Mouse (Mus musculus) c-Kit-negative CD71-positive TER-119-positive erythroid progenitor cells, embryonic 14.5 days (primary cell): Measurements from ENCODE around the gene St6galnac5.

ENCODE experiments used
- DNase-seq: peaks from one replicate; pipeline ENCODE4 v3.0.0-alpha.2; 2013; ENCODE audit warnings: low read depth, low spot score

St6galnac5 gene

GRCm38 (mm10) chr3:152950914-152951313, 31.1 kb downstream of the St6galnac5 start:
- no peak for DNase-seq

DNA sequence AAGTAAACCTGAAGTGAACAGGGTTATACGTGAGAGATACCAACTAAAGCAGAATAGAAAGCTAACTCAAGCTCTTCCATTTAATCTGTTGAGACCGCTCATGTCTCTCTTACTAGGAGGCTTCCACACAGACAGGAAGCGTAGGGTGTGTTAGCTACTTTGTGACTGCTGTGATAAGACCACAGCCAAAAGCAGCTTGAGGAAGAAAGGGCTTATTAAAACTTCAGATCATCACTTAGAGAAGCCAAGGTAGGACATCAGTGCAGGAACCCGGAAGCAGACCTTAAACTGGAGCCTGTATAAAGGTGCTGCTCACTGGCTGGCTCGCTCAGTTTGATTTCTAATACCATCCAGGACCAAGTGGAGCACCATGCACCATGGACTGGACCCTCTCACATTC, 31.7 kb downstream of the St6galnac5 start:
- no peak for DNase-seq

- no peak for DNase-seq
Measured at GRCm38 (mm10) chr3:152949233-152949777, 32.7 kb downstream of the St6galnac5 start.

DNA sequence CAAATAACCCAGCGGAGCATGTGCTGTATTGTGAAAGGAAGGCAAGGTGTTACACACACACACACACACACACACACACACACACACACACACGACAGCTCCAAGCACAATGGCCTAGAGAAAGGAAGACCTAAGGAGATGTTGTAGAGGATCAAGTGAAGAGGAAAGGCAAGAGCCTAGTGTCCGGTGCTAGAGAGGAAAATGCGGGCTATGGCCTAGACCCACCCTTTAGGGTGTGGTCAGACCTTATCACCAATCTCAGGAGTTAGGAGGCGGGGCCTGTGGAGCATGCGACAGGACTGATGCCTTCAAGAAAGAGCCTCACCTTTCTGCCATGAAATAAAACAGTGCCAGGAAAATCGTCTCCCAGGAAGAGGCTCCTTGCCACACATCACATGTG, 33.5 kb downstream of the St6galnac5 start:
- no peak for DNase-seq

DNA sequence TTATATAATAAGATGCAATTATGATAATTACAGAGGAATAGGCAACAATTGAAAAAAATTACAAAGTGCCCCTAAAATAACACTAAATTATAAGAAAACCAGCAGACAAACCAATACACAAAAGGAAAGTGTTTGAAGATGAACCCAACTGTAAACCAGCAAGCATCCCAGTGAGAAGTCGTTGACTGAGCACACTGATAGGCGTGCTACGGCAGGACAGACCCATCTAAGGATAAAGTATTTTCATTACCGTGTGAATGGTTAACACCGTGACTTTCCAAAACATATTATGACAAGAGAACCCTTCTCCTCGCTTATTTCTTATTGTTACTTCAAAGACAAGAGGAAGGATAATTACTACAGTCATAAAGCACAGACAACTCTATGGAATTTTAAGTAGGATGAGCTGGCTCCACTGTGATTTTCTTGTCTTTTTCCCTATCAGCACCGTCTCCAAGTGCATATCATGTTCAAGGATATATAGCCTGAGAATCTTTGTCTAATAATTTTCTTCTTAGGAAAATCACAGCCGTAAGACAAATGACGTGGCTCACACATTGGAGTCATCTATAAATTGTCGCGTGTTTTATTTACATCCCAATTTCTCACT, 34.9 kb downstream of the St6galnac5 start:
- DNase-seq, result no peak

GRCm38 (mm10) chr3:152944766-152945165, 37.3 kb downstream of the St6galnac5 start:
- no peak for DNase-seq

- no peak for DNase-seq
Measured at GRCm38 (mm10) chr3:152942985-152943384, 39.1 kb downstream of the St6galnac5 start.

DNA sequence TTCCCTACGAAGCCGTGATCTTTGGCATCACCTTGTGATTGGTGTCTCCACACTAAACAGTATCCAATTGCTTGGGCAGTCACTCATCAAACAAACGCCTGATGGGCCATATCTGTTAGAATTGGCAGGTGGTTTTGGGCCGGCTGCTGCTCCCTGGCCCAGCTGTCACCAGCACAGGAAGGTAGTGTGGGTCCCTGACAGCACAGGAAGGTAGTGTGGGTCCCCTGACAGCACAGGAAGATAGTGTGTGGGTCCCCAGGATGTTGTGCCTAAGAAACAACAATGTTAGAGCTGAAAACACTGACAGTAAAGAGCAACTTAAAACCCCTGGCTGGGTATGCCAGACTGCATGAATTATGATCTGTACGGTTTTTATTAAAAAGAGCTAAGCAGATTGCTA, 40.4 kb downstream of the St6galnac5 start:
- no peak for DNase-seq

DNA sequence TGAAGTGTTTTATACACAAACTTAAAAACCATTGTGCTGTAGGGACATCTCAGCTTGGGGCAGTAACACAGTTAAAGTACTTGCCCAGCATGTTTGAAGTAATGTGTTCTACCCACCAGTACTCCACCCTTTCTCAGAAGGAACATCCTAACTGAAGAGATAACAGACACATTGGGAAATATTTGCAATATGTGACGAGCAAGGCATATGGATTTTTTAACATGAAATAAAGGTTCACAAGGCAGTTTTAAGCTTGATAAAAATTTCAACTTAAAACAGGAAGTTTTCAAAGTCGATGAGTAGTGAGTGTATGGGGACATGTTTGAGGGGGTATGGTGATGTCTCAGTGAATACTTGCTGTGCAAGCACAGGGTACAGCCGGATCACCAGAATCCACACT, 45.7 kb downstream of the St6galnac5 start:
- no peak for DNase-seq

DNA sequence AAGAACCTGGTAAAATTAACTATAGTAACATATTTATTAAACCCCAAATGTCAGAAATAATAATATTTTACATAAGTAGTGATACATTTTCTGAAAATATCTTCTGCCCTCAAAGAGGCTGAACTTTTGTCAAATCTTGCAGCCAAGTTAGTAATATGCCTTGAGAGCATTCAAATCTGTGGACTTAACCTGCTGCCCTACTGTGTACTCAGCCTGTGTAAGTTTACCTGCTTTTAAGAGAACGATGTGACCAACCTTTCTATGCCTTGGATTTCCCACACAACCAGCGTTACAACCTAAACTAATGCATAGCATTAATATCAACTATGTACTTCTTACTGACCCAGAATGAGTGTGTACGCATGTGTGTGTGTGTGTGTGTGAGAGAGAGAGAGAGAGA, 48.3 kb downstream of the St6galnac5 start:
- no peak for DNase-seq

- no peak for DNase-seq
Measured at GRCm38 (mm10) chr3:152932544-152932943, 49.5 kb downstream of the St6galnac5 start.

GRCm38 (mm10) chr3:152932096-152932495, 50.0 kb downstream of the St6galnac5 start:
- no peak for DNase-seq

- DNase-seq, result no peak
Measured at GRCm38 (mm10) chr3:152931354-152931753, 50.7 kb downstream of the St6galnac5 start.

DNA sequence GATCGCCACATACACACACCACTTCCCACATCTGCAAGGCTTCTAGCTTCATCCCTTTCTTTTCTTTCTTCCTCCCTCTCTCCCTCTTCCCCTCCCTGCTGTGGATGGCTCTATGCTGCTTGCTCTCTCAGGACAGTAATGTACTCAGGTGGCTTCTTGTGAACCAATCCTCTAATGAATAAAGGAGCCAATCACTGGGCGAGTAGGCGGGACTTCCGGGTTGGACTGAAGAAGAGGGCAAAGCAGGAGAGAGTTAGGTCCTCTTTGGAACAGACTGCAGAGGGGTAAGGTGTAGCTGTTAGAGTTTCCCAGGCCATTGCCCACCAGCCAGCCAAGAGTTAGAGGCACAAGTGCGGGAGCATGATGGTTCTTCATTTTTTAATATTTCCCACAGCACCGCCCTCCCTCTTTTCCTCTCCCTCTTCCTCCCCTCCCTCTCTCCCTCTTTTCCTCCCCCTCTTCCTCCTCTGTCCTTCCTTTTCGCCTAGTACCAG, 52.2 kb downstream of the St6galnac5 start:
- no peak for DNase-seq

GRCm38 (mm10) chr3:152929256-152929787, 52.7 kb downstream of the St6galnac5 start:
- no peak for DNase-seq

- DNase-seq, result no peak
Measured at GRCm38 (mm10) chr3:152928287-152928975, 53.6 kb downstream of the St6galnac5 start.

DNA sequence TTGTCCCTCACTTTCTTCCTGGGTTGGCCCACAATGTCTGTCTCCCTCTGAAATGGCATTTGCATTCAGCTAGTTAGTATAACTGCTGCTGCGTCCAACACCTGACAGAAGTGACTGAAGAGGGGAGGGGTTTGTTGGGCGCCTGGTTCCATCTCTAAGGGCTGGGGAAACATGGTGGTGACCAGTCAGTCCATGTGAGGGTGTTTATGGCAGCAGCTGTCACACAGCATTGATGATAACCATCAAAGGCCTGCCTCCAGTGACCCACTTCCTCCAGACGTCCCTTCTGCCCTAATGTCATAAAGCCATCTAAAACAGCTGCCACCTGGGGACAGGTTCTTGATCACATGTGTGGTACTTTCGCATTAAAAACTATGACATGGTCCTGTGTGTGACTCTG, 55.9 kb downstream of the St6galnac5 start:
- DNase-seq, result no peak

DNA sequence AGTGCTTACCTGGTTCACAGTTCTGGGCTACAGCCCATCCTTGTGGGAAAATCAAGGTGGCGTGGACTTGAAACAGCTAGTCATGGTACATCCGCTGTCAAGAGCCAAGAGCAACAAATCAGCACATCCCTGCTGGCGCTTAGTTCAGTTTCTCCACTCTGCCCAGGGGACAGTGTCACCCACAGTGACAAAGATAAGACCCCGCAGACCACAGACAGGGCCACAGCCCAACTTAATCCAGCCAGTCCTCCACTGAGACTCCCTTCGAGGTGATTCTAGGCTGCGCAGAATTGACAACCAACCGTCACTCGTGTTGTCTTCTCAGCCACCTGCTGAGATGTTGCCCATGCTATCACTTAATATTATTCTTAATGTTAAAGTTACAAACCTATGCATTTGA, 56.7 kb downstream of the St6galnac5 start:
- DNase-seq, result no peak

DNA sequence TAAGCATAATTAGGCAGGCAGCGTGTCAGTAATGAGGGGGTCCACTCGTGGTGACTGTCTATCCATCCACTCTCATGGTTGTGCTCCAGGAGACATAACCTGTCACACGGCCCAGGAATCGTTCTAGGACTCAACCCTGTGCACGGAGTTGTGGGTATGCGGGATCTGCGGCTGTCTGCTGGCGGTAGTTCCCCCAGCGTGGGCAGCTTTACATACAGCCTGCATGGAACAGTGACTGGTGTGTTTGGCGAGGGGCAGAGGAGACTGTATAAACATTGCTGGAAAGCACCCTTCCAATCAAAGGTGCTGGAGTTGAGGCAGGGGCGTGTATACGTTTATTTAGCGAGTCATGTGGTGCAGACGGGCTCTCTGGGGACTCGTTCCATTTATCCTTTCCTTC, 58.5 kb downstream of the St6galnac5 start:
- DNase-seq, result no peak

GRCm38 (mm10) chr3:152920365-152920764, 61.7 kb downstream of the St6galnac5 start:
- DNase-seq, result no peak

DNA sequence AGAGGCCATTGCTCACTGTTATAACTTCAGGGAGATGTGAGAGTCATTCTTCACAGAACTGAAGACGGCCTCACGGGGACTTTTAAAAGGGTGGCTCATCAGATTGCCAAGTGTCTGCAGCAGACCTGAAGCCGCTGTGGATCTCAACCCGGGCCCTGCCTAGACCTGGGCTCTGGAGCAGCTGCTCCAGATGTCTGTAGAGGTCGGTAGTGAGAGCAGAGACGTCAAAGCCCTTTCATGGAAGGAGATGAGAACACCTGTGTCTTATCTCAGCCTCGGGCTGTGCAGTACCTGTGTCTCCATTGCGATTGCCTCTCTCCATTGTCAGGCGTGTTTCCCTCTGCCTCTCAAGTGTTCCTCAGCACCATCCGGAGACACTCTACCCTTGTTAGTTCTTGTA, 62.9 kb downstream of the St6galnac5 start:
- DNase-seq, result no peak

GRCm38 (mm10) chr3:152917579-152917978, 64.5 kb downstream of the St6galnac5 start:
- DNase-seq, result no peak

- no peak for DNase-seq
Measured at GRCm38 (mm10) chr3:152914376-152914775, 67.7 kb downstream of the St6galnac5 start.
